Mouse (Mus musculus) olfactory bulb, adult 2 months (tissue): Measurements from ENCODE around the gene Acss2.

Experiments
- CTCF ChIP-seq: fragments of 200-500 bp; IDR thresholded peaks from 2 replicates; pipeline ENCODE4 v1.5.1; 2012; ENCODE audit warnings: low read depth, mild to moderate bottlenecking, low read length, moderate library complexity; ENCODE audit not compliant: insufficient read depth
- POLR2A ChIP-seq: fragments of 200-500 bp; IDR thresholded peaks from 2 replicates; pipeline ENCODE4 v1.6.1; 2012; ENCODE audit warnings: mild to moderate bottlenecking, low read depth, low read length, moderate library complexity; ENCODE audit not compliant: insufficient read depth

DNA sequence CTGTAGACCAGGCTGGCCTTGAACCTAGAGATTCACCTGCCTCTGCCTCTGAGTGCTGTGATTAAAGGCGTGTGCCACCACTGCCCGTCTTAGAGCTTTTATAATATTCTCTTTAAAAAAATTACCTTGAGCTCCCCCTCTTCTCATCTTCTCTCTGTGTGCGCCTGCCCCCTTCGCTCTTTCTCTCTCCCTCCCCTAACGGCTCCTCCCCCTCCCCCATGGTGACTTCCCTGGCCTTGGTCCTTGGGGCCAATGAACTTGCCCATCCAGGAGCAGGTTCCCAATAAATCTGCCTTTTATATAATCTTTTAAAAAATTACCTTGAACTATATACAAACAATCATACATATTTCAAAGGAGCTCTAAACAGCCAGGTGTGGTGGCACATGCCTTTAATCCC lies 65.2 kb downstream of the Acss2 start:
- TF ChIP-seq CTCF = no peak
- TF ChIP-seq POLR2A = no peak
